9 mouse cellular contexts compared by ENCODE assay signal in genomic region chr4:22478488-22479367, GRCm38 (mm10). TPM values are rescaled to one million over a fixed set of nuclear protein-coding genes. Genes with fewer than 3 reads are reported as not detected.
DNase-seq lines count a peak whose midpoint lies in the region; ATAC-seq and TF ChIP-seq lines count a peak whose summit lies in the region.
"Had no signal": no experiment of that assay in that cellular context is flagged by ENCODE, and none has a peak within 500 bp of the region (broad histone marks: within the 10 kb centered on the region; RNA-seq: fewer than 3 reads in every experiment).

No protein-coding gene starts in this region.

- H3K36me3 ChIP-seq in forebrain, postnatal 0 days (ENCODE audit: insufficient read depth) = no peaks in the 10 kb centered on the region
- no peaks in the 10 kb centered on the region for H3K36me3 ChIP-seq in midbrain, embryonic 13.5 days

- H3K9me3 ChIP-seq in forebrain, postnatal 0 days (ENCODE audit: low read length) = no peaks in the 10 kb centered on the region
- H3K9me3 ChIP-seq in midbrain, embryonic 13.5 days = no peaks in the 10 kb centered on the region

- peak overlapping the region; percentile 90 for H3K4me3 ChIP-seq in forebrain, postnatal 0 days (ENCODE audit: low read depth, low read length)
- peak overlapping the region; percentile 98 for H3K4me3 ChIP-seq in midbrain, embryonic 13.5 days (replicated peaks)

- TF ChIP-seq CTCF in forebrain, postnatal 0 days (IDR thresholded peaks at IDR 0.05; ENCODE audit: low read depth) = no peak

- H3K27me3 ChIP-seq in forebrain, postnatal 0 days (ENCODE audit: insufficient read depth, low read length) = no peaks in the 10 kb centered on the region
- H3K27me3 ChIP-seq in midbrain, embryonic 13.5 days = no peaks in the 10 kb centered on the region

- DNase-seq in right cerebral cortex, postnatal 4 days = peak; percentile 31
- DNase-seq in right cerebral cortex, postnatal 25 days = no peak
- DNase-seq in forebrain, postnatal 0 days = peak; percentile 57
- no peak for DNase-seq in urinary bladder, adult 2 months (ENCODE audit: low spot score)
- no peak for DNase-seq in adrenal gland, postnatal 14 days
- DNase-seq: adrenal gland, postnatal 36 days had no signal

- WGBS in forebrain, postnatal 0 days = 9% methylated on average over 30 of the region's 30 CpGs
- 2% methylated on average over 30 of the region's 30 CpGs for WGBS in midbrain, embryonic 13.5 days

- H3K27ac ChIP-seq in forebrain, postnatal 0 days (ENCODE audit: low read depth, low read length) = peak overlapping the region; percentile 85
- peak overlapping the region; percentile 92 for H3K27ac ChIP-seq in midbrain, embryonic 13.5 days

- peak; percentile 23 for ATAC-seq in forebrain, postnatal 0 days
- peak; percentile 72 for ATAC-seq in midbrain, embryonic 13.5 days
- ATAC-seq in activated CD4-positive, CD25-positive, alpha-beta regulatory T cell, adult 4 months = no peak

- H3K9ac ChIP-seq in forebrain, postnatal 0 days = peak overlapping the region; percentile 56
- H3K9ac ChIP-seq in midbrain, embryonic 13.5 days (replicated peaks) = peak overlapping the region; percentile 76

- peak overlapping the region; percentile 94 for H3K4me2 ChIP-seq in forebrain, postnatal 0 days (ENCODE audit: low read depth)
- peak overlapping the region; percentile 67 for H3K4me2 ChIP-seq in midbrain, embryonic 13.5 days (replicated peaks)

- H3K4me1 ChIP-seq in forebrain, postnatal 0 days (ENCODE audit: insufficient read depth) = 0 out of 2 replicates have a peak, but pooled peaks cover 4% of the 10 kb centered on the region
- H3K4me1 ChIP-seq in midbrain, embryonic 13.5 days (replicated peaks) = peaks cover 53% of the 10 kb centered on the region

RNA-seq across cellular contexts. Expression of gene Pou3f2, which starts 9.4 kb away (rescaled TPM):
- 35.2 and 35.6 TPM in 2 replicates for total RNA-seq in forebrain, postnatal 0 days (2014; rRNA removed)
- polyA plus RNA-seq in forebrain, postnatal 0 days (2015; fragmentation: Nextera tagmentation; extraction: Ambion mirVana) = 11.4 and 13.7 TPM in 2 replicates
- polyA plus RNA-seq in midbrain, embryonic 13.5 days (2015; fragmentation: Nextera tagmentation; extraction: Ambion mirVana) = 69.3 and 80.0 TPM in 2 replicates
- 0.01 TPM in 2 replicates for polyA plus RNA-seq in urinary bladder, adult 2 months (2012; rRNA removed)
- polyA plus RNA-seq in activated CD4-positive, CD25-positive, alpha-beta regulatory T cell, adult 4 months (2017; shearing (Covaris generic)) = under 1 TPM in 1 of 2 experiments, not detected in 1; 0.17 TPM
- total RNA-seq in adrenal gland, postnatal 14 days (2021) = 0.07 and 0.08 TPM in 2 replicates
- total RNA-seq: gastrocnemius, adult 18-20 months had no signal

Comparison
In these comparisons a context has a peak if more than half of its experiments do, and no peak if none do; other contexts are left out.
1. DNase-seq: peak in right cerebral cortex, postnatal 4 days (single experiment) and forebrain, postnatal 0 days (single experiment); none in right cerebral cortex, postnatal 25 days (single experiment), urinary bladder, adult 2 months (single experiment) and adrenal gland, postnatal 14 days (single experiment).
2. RNA of gene Pou3f2, which starts 9.4 kb away (polyA plus RNA-seq): 69.3 to 80.0 TPM in midbrain, embryonic 13.5 days and 11.4 to 13.7 TPM in forebrain, postnatal 0 days; 0.17 TPM in activated CD4-positive, CD25-positive, alpha-beta regulatory T cell, adult 4 months and 0.01 TPM in urinary bladder, adult 2 months; every median in the first group is over 10 times any median in the second.